Mouse (Mus musculus) forebrain, postnatal 0 days (tissue): Measurements from ENCODE around the gene Gm8212. TPM values are rescaled to one million over a fixed set of nuclear protein-coding genes. Genes with fewer than 3 reads are reported as not detected.
"Not testable (repeated sequence)": the region's sequence is repeated elsewhere in the genome, so short reads cannot be mapped to it uniquely, and the experiment has no call there.

Experiments used
- ATAC-seq: fragments of 200-750 bp; cut with Nextera tagmentation; 2 replicates; pipeline ENCODE4 v1.8.0; 2017; ENCODE audit warnings: mild to moderate bottlenecking, moderate library complexity
- DNase-seq: peaks from one replicate; pipeline ENCODE4 v3.0.0-alpha.2; 2015
- H3K27ac ChIP-seq: fragments of 300-500 bp; sonication (generic); 2 replicates; pipeline ENCODE4 v1.5.1; 2014; ENCODE audit warnings: low read depth, mild to moderate bottlenecking, antibody characterized with exemption, low read length, moderate library complexity, mixed read lengths
- H3K27me3 ChIP-seq: fragments of 300-500 bp; sonication (generic); 2 replicates; pipeline ENCODE4 v1.6.1; 2014; ENCODE audit warnings: mild to moderate bottlenecking, low read length, mixed read lengths; ENCODE audit not compliant: insufficient read depth
- H3K36me3 ChIP-seq: fragments of 300-500 bp; sonication (generic); 2 replicates; pipeline ENCODE4 v1.6.1; 2014; ENCODE audit warnings: mild to moderate bottlenecking, moderate library complexity; ENCODE audit not compliant: insufficient read depth
- H3K4me1 ChIP-seq: fragments of 300-500 bp; sonication (generic); 2 replicates; pipeline ENCODE4 v1.6.1; 2014; ENCODE audit warnings: antibody characterized with exemption; ENCODE audit not compliant: insufficient read depth
- H3K4me2 ChIP-seq: fragments of 300-500 bp; sonication (generic); 2 replicates; pipeline ENCODE4 v1.6.1; 2014; ENCODE audit warnings: low read depth, mild to moderate bottlenecking, moderate library complexity
- H3K4me3 ChIP-seq: fragments of 300-500 bp; sonication (generic); 2 replicates; pipeline ENCODE4 v1.5.1; 2014; ENCODE audit warnings: low read depth, low read length, mixed read lengths
- H3K9ac ChIP-seq: fragments of 300-500 bp; sonication (generic); 2 replicates; pipeline ENCODE4 v1.6.1; 2014; ENCODE audit warnings: mild to moderate bottlenecking
- H3K9me3 ChIP-seq: fragments of 300-500 bp; sonication (generic); 2 replicates; pipeline ENCODE4 v1.6.1; 2016; ENCODE audit warnings: low read length
- CTCF ChIP-seq: sonication (generic); IDR thresholded peaks from 2 replicates; pipeline ENCODE4 v1.5.1; 2016; ENCODE audit warnings: antibody characterized with exemption, control low read depth, low read depth
- WGBS: fragments of 180-500 bp; shearing (Covaris S2); extraction: QIAGEN DNeasy Blood & Tissue Kit; methylation state at CpG from one replicate; pipeline ENCODE4 v1.1.7; 2014; 5-methylcytosine and 5-hydroxymethylcytosine counted together
- polyA plus RNA-seq: library from polyadenylated mRNA; unstranded; fragments of >200 nt; fragmentation: Nextera tagmentation; extraction: Ambion mirVana; gene quantifications from 2 replicates; pipeline ENCODE4 v1.2.1, GENCODE M21; 2015
- total RNA-seq: library from RNA; depleted of rRNA; stranded (reverse); fragments of >200 nt; gene quantifications from 2 replicates; pipeline ENCODE4 v1.2.3, GENCODE M21; 2014; rRNA removed

Gm8212 gene
- total RNA-seq = not detected in 2 replicates
- polyA plus RNA-seq = not detected in 2 replicates

DNA sequence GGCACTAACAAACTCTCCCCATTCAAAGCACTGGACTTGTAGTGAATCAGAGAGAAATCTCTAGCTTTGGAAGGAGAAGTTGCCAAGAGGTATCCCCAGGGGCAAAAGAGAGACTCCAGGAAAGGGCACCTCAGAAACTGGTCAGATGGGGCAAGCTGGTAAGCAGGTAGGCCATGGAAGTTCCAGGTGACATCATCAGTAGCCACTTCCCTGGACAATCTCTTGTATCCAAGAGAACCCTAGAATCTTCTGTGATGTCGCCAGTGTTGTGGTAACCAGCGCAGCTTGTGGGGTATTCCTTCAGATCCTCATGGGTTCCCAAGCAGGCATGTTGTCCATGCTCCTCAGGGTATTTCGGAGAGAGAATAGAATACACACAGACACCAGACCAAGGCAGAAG lies at the start of gene Gm8212:
Gene Gm8212, plus strand, starts transcription at position 301 of the 400 bp plus-strand sequence.
- 69% methylated on average over 1 of the region's 3 CpGs for WGBS
- not testable (repeated sequence) for H3K4me1 ChIP-seq, H3K9me3 ChIP-seq, H3K27me3 ChIP-seq, H3K27ac ChIP-seq, H3K4me3 ChIP-seq, H3K4me2 ChIP-seq, ATAC-seq, H3K36me3 ChIP-seq, H3K9ac ChIP-seq, DNase-seq

- H3K27ac ChIP-seq, ATAC-seq, H3K9ac ChIP-seq, H3K4me3 ChIP-seq, H3K27me3 ChIP-seq, H3K4me1 ChIP-seq, H3K4me2 ChIP-seq, DNase-seq, H3K9me3 ChIP-seq, H3K36me3 ChIP-seq: not testable (repeated sequence)
- WGBS = 87% methylated on average over 3 of the region's 3 CpGs
Observed at GRCm38 (mm10) chr14:44213154-44213553, 15.7 kb downstream of the Gm8212 start, which contains the start of gene 4930503E14Rik. Gene 4930503E14Rik, minus strand, starts transcription at chr14:44213254.

DNA sequence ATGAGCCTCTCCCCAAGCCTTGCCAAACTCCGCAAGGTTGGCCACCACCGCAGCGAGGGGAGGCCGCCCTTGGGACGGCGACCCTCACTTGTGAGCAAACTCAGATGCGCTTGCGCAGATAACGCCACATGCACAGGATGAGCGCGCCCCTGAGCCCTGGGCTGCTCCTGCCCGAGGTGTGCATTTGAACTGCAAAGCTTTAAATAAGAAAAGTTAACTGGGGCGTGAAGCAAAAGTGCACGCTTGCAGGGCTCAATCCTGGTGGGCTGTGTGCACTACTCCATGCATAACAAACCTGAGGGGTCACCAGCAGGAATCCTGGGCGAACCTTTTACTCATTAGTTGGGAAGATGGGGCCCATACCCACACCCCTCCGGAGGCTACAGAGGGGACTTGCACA lies 50.6 kb downstream of the Gm8212 start:
- no peak for TF ChIP-seq CTCF
- no peaks in the 10 kb centered on the region for H3K36me3 ChIP-seq
- H3K27me3 ChIP-seq = no peaks in the 10 kb centered on the region
- H3K9ac ChIP-seq = no peak overlapping the region
- H3K4me2 ChIP-seq = no peak overlapping the region
- no peak for ATAC-seq
- 94% methylated on average over 16 of the region's 16 CpGs for WGBS
- H3K27ac ChIP-seq = no peak overlapping the region
- DNase-seq = no peak
- no peak overlapping the region for H3K4me3 ChIP-seq
- no peaks in the 10 kb centered on the region for H3K4me1 ChIP-seq
- no peaks in the 10 kb centered on the region for H3K9me3 ChIP-seq

Other genes starting within 250 kb of the Gm8212 start
- gene Ang5, start 240.6 kb upstream of the Gm8212 start, total RNA-seq = not detected in 2 replicates
- not detected in 2 replicates for gene Ang5, start 240.6 kb upstream of the Gm8212 start, polyA plus RNA-seq
- not detected in 2 replicates for gene Ang6, start 195.4 kb upstream of the Gm8212 start, total RNA-seq
- gene Ang6, start 195.4 kb upstream of the Gm8212 start, polyA plus RNA-seq = not detected in 2 replicates
- not detected in 2 replicates for gene Ear2, start 95.0 kb upstream of the Gm8212 start, total RNA-seq
- gene Ear2, start 95.0 kb upstream of the Gm8212 start, polyA plus RNA-seq = not detected in 2 replicates
- gene Gm3327, start 73.8 kb upstream of the Gm8212 start, total RNA-seq = not detected in 2 replicates
- gene Gm3327, start 73.8 kb upstream of the Gm8212 start, polyA plus RNA-seq = not detected in 2 replicates
- gene 4930503E14Rik, start 15.6 kb downstream of the Gm8212 start, total RNA-seq = not detected in 2 replicates
- not detected in 2 replicates for gene 4930503E14Rik, start 15.6 kb downstream of the Gm8212 start, polyA plus RNA-seq
- not detected in 2 replicates for gene Gm8220, start 87.9 kb downstream of the Gm8212 start, total RNA-seq
- not detected in 2 replicates for gene Gm8220, start 87.9 kb downstream of the Gm8212 start, polyA plus RNA-seq
- not detected in 2 replicates for gene Gm5930, start 140.9 kb downstream of the Gm8212 start, total RNA-seq
- gene Gm5930, start 140.9 kb downstream of the Gm8212 start, polyA plus RNA-seq = not detected in 2 replicates
- not detected in 2 replicates for gene Gm8229, start 167.7 kb downstream of the Gm8212 start, total RNA-seq
- not detected in 2 replicates for gene Gm8229, start 167.7 kb downstream of the Gm8212 start, polyA plus RNA-seq
- not detected in 2 replicates for gene Gm3371, start 213.0 kb downstream of the Gm8212 start, total RNA-seq
- gene Gm3371, start 213.0 kb downstream of the Gm8212 start, polyA plus RNA-seq = not detected in 2 replicates
- gene Gm8232, start 236.0 kb downstream of the Gm8212 start, total RNA-seq = not detected in 2 replicates
- gene Gm8232, start 236.0 kb downstream of the Gm8212 start, polyA plus RNA-seq = not detected in 2 replicates